Mouse (Mus musculus): ENCODE data around the gene Abcb4. TPM values are rescaled to one million over a fixed set of nuclear protein-coding genes. Genes with fewer than 3 reads are reported as not detected.
A peak's percentile ranks its signal among the peaks of the same experiment; 100 is the strongest.
"Not testable (repeated sequence)": the region's sequence is repeated elsewhere in the genome, so short reads cannot be mapped to it uniquely, and the experiment has no call there.

The Abcb4 gene
- polyA plus RNA-seq (2014; fragmentation: Nextera tagmentation; extraction: Ambion mirVana), result 0.31 and 0.37 TPM in 2 replicates

DNA sequence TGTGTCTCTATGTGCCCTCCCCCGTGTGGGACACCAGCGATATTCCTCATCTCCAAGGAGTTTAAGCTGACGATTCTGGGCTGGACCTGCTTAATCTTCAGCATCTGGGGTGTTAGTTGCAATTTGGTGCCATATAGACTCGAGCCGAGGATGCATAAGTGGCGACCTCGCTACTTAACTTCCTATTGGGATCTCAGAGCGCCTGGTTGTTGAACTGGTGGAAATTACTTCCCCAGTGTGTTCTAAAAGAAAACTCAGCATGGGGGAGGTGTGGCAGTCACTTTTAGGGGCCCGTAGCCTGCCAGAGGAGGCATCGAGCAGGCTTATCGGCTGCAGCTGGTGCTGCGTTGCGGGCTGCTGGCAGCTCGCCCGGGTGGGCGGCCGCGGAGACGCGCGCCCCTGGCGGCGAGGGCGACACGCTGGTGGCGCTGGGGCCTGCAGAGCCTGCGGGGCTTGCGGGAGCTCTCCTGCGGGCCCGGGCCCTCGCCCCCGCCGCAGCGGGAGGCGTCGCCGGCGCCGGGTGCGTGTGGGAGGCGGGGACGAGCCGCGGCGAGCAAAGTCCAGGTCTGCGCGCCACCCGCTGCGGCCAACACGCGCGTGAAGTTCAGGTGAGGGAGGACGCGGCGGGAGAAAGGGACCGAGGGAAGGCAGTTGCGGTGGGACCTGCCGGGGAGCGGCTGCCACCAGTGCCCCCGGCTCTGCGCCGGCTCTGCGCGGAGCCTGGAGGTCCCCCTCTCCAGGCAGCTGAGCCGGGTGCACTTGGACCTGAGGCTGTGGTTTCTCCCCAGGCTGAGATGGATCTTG lies at the start of gene Abcb4:
TSS of gene Abcb4 (plus strand) at position 418 of the 804 bp plus-strand sequence.
- Histone ChIP-seq H3K36me3 (ENCODE audit: control insufficient read depth, insufficient read depth, low read length) (no peaks in the 10 kb centered on the region), H3K9ac (ENCODE audit: low read length) (peak within 1 kb of the TSS; percentile 47), H3K4me1 (ENCODE audit: control insufficient read depth, insufficient read depth, low read length) (no peaks in the 10 kb centered on the region), H3K4me3 (ENCODE audit: low read depth, low read length) (peak within 1 kb of the TSS; percentile 48), H3K27me3 (ENCODE audit: control insufficient read depth, insufficient read depth, low read length) (peaks cover 10% of the 10 kb centered on the region), H3K9me3 (ENCODE audit: control insufficient read depth, low read length) (no peaks in the 10 kb centered on the region), H3K27ac (replicated peaks; ENCODE audit: low read depth, low read length) (no peak within 1 kb of the TSS), H3K4me2 (ENCODE audit: low read depth, severe bottlenecking) (peak within 1 kb of the TSS; percentile 89)
- under 1% methylated on average over 65 of the region's 65 CpGs for WGBS
- peak; percentile 70 for DNase-seq (ENCODE audit: low spot score)
- ATAC-seq (ENCODE audit: insufficient number of reproducible peaks, low FRiP score, low TSS enrichment, low read depth), result peak; percentile 81; the same call in 1 of the 2 replicates

GRCm38 (mm10) chr5:8848607-8849575 lies 44.6 kb upstream of the Abcb4 start:
- not testable (repeated sequence) for H3K9me3 ChIP-seq (ENCODE audit: control insufficient read depth, low read length); ATAC-seq (ENCODE audit: insufficient number of reproducible peaks, low FRiP score, low TSS enrichment, low read depth); H3K9ac ChIP-seq (ENCODE audit: low read length); H3K27ac ChIP-seq (replicated peaks; ENCODE audit: low read depth, low read length); H3K4me2 ChIP-seq (ENCODE audit: low read depth, severe bottlenecking); H3K4me1 ChIP-seq (ENCODE audit: control insufficient read depth, insufficient read depth, low read length); DNase-seq (ENCODE audit: low spot score); H3K36me3 ChIP-seq (ENCODE audit: control insufficient read depth, insufficient read depth, low read length); H3K4me3 ChIP-seq (ENCODE audit: low read depth, low read length); H3K27me3 ChIP-seq (ENCODE audit: control insufficient read depth, insufficient read depth, low read length)
- WGBS, result 82% methylated on average over 5 of the region's 9 CpGs

DNA sequence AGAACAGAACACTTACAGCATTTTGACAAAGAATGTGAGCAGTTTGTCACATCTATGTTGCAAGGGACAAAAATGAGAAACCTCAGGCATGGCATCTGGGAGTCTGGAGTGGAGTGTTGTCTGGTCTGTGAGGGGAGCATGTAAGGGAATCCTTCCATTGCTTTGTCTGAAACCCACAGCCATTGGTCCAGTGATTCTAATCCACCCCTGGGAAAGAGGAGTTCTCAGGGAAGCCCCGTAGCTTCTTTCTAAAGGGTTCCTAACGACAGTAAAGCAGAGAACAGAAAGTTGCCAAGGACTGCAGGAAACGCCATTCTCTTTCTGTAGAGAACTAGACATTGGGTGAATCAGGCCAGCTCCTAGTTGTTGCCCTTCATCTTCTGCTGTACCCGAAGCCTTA lies 42.7 kb upstream of the Abcb4 start:
- DNase-seq (ENCODE audit: low spot score) (no peak), ATAC-seq (ENCODE audit: insufficient number of reproducible peaks, low FRiP score, low TSS enrichment, low read depth) (no peak)
- Histone ChIP-seq H3K36me3 (ENCODE audit: control insufficient read depth, insufficient read depth, low read length) (no peaks in the 10 kb centered on the region), H3K9ac (ENCODE audit: low read length) (no peak overlapping the region), H3K4me1 (ENCODE audit: control insufficient read depth, insufficient read depth, low read length) (no peaks in the 10 kb centered on the region), H3K4me3 (ENCODE audit: low read depth, low read length) (no peak overlapping the region), H3K27ac (replicated peaks; ENCODE audit: low read depth, low read length) (no peak overlapping the region), H3K9me3 (ENCODE audit: control insufficient read depth, low read length) (no peaks in the 10 kb centered on the region), H3K27me3 (ENCODE audit: control insufficient read depth, insufficient read depth, low read length) (no peaks in the 10 kb centered on the region), H3K4me2 (ENCODE audit: low read depth, severe bottlenecking) (no peak overlapping the region)
- WGBS, result 84% methylated on average over 4 of the region's 4 CpGs

- DNase-seq (ENCODE audit: low spot score) (no peak), ATAC-seq (ENCODE audit: insufficient number of reproducible peaks, low FRiP score, low TSS enrichment, low read depth) (no peak)
- Histone ChIP-seq H3K9me3 (ENCODE audit: control insufficient read depth, low read length) (no peaks in the 10 kb centered on the region), H3K4me1 (ENCODE audit: control insufficient read depth, insufficient read depth, low read length) (no peaks in the 10 kb centered on the region), H3K27me3 (ENCODE audit: control insufficient read depth, insufficient read depth, low read length) (no peaks in the 10 kb centered on the region), H3K9ac (ENCODE audit: low read length) (no peak overlapping the region), H3K27ac (replicated peaks; ENCODE audit: low read depth, low read length) (no peak overlapping the region), H3K4me3 (ENCODE audit: low read depth, low read length) (no peak overlapping the region), H3K36me3 (ENCODE audit: control insufficient read depth, insufficient read depth, low read length) (no peaks in the 10 kb centered on the region), H3K4me2 (ENCODE audit: low read depth, severe bottlenecking) (no peak overlapping the region)
- WGBS, result 76% methylated on average over 6 of the region's 6 CpGs
Measured at GRCm38 (mm10) chr5:8857201-8857600, 36.3 kb upstream of the Abcb4 start.

- Histone ChIP-seq H3K36me3 (ENCODE audit: control insufficient read depth, insufficient read depth, low read length) (no peaks in the 10 kb centered on the region), H3K27me3 (ENCODE audit: control insufficient read depth, insufficient read depth, low read length) (no peaks in the 10 kb centered on the region), H3K4me3 (ENCODE audit: low read depth, low read length) (no peak overlapping the region), H3K4me2 (ENCODE audit: low read depth, severe bottlenecking) (no peak overlapping the region), H3K9ac (ENCODE audit: low read length) (no peak overlapping the region), H3K27ac (replicated peaks; ENCODE audit: low read depth, low read length) (no peak overlapping the region), H3K4me1 (ENCODE audit: control insufficient read depth, insufficient read depth, low read length) (no peaks in the 10 kb centered on the region), H3K9me3 (ENCODE audit: control insufficient read depth, low read length) (no peaks in the 10 kb centered on the region; the same call in 1 of the 2 replicates)
- ATAC-seq (ENCODE audit: insufficient number of reproducible peaks, low FRiP score, low TSS enrichment, low read depth), result no peak
- no peak for DNase-seq (ENCODE audit: low spot score)
- WGBS, result 68% methylated on average over 1 of the region's 1 CpGs
Measured at GRCm38 (mm10) chr5:8861811-8862210, 31.7 kb upstream of the Abcb4 start.

- Histone ChIP-seq H3K4me3 (ENCODE audit: low read depth, low read length) (no peak overlapping the region), H3K27me3 (ENCODE audit: control insufficient read depth, insufficient read depth, low read length) (no peaks in the 10 kb centered on the region), H3K4me1 (ENCODE audit: control insufficient read depth, insufficient read depth, low read length) (no peaks in the 10 kb centered on the region), H3K27ac (replicated peaks; ENCODE audit: low read depth, low read length) (no peak overlapping the region), H3K36me3 (ENCODE audit: control insufficient read depth, insufficient read depth, low read length) (no peaks in the 10 kb centered on the region), H3K9ac (ENCODE audit: low read length) (no peak overlapping the region), H3K9me3 (ENCODE audit: control insufficient read depth, low read length) (no peaks in the 10 kb centered on the region; the same call in 1 of the 2 replicates), H3K4me2 (ENCODE audit: low read depth, severe bottlenecking) (no peak overlapping the region)
- ATAC-seq (ENCODE audit: insufficient number of reproducible peaks, low FRiP score, low TSS enrichment, low read depth) (no peak), DNase-seq (ENCODE audit: low spot score) (no peak)
- WGBS, result 69% methylated on average over 14 of the region's 14 CpGs
Measured at GRCm38 (mm10) chr5:8863580-8864337, 29.8 kb upstream of the Abcb4 start.

DNA sequence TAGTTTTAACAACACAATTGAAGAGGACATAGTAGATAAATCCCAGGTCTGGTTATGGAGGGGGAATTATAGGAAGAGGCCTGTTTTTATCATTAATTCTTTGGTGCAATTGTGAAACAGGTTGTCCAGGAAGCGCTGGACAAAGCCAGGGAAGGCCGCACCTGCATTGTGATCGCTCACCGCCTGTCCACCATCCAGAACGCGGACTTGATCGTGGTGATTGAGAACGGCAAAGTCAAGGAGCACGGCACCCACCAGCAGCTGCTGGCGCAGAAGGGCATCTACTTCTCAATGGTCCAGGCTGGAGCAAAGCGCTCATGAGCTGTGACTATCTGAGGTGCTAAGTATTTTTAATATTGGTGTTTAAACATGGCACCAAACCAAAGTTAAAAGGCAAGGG lies 27.9 kb upstream of the Abcb4 start:
- H3K4me1 ChIP-seq (ENCODE audit: control insufficient read depth, insufficient read depth, low read length); H3K36me3 ChIP-seq (ENCODE audit: control insufficient read depth, insufficient read depth, low read length); ATAC-seq (ENCODE audit: insufficient number of reproducible peaks, low FRiP score, low TSS enrichment, low read depth); H3K4me3 ChIP-seq (ENCODE audit: low read depth, low read length); H3K27me3 ChIP-seq (ENCODE audit: control insufficient read depth, insufficient read depth, low read length); H3K4me2 ChIP-seq (ENCODE audit: low read depth, severe bottlenecking); DNase-seq (ENCODE audit: low spot score); H3K9me3 ChIP-seq (ENCODE audit: control insufficient read depth, low read length); H3K9ac ChIP-seq (ENCODE audit: low read length); H3K27ac ChIP-seq (replicated peaks; ENCODE audit: low read depth, low read length): not testable (repeated sequence)
- WGBS, result 96% methylated on average over 11 of the region's 11 CpGs

DNA sequence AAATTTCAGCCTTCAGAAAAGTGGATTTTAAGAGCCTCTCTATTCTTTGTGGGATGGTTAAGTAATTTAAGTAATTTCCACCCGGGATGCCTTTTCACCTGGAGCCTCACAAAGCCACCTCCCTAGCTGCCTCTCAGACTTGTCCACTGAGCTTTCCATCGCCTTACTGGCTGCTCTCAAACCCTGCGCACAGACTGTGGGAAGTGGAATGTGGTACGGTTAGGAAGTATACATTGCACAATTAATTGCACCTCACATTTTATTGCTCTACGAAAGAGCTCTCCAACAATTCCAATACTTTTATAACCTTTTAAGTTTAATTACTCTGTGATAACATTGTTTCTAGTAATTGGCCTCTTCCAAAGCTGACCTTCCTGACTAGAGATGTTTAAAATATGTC lies 27.2 kb upstream of the Abcb4 start:
- no peaks in the 10 kb centered on the region for H3K36me3 ChIP-seq (ENCODE audit: control insufficient read depth, insufficient read depth, low read length)
- no peak overlapping the region for H3K27ac ChIP-seq (replicated peaks; ENCODE audit: low read depth, low read length)
- WGBS, result 69% methylated on average over 5 of the region's 5 CpGs
- no peak for ATAC-seq (ENCODE audit: insufficient number of reproducible peaks, low FRiP score, low TSS enrichment, low read depth)
- no peak overlapping the region for H3K4me3 ChIP-seq (ENCODE audit: low read depth, low read length)
- no peaks in the 10 kb centered on the region for H3K4me1 ChIP-seq (ENCODE audit: control insufficient read depth, insufficient read depth, low read length)
- H3K9ac ChIP-seq (ENCODE audit: low read length), result no peak overlapping the region
- no peaks in the 10 kb centered on the region for H3K27me3 ChIP-seq (ENCODE audit: control insufficient read depth, insufficient read depth, low read length)
- no peak for DNase-seq (ENCODE audit: low spot score)
- H3K4me2 ChIP-seq (ENCODE audit: low read depth, severe bottlenecking), result no peak overlapping the region
- no peaks in the 10 kb centered on the region; the same call in 1 of the 2 replicates for H3K9me3 ChIP-seq (ENCODE audit: control insufficient read depth, low read length)
